Mouse (Mus musculus) embryo, embryonic 11 days (tissue): ENCODE data around the gene Erc1.
A peak's percentile ranks its signal among the peaks of the same experiment; 100 is the strongest.

Experiments
- DNase-seq: peaks from one replicate; pipeline ENCODE4 v3.0.0-alpha.2; 2015

Gene Erc1

GRCm38 (mm10) chr6:119585652-119586375 lies 262.2 kb downstream of the Erc1 start:
- peak; percentile 67 for DNase-seq

- DNase-seq: no peak
Observed at GRCm38 (mm10) chr6:119584061-119584460, 263.9 kb downstream of the Erc1 start.

GRCm38 (mm10) chr6:119583165-119583564 lies 264.8 kb downstream of the Erc1 start:
- DNase-seq: no peak

GRCm38 (mm10) chr6:119576706-119577105 lies 271.3 kb downstream of the Erc1 start:
- DNase-seq: no peak

GRCm38 (mm10) chr6:119575331-119575730 lies 272.6 kb downstream of the Erc1 start:
- DNase-seq: no peak

- DNase-seq: no peak
Observed at GRCm38 (mm10) chr6:119572296-119572695, 275.7 kb downstream of the Erc1 start.

GRCm38 (mm10) chr6:119570797-119571196 lies 277.2 kb downstream of the Erc1 start:
- DNase-seq: no peak

- no peak for DNase-seq
Observed at GRCm38 (mm10) chr6:119568339-119568738, 279.6 kb downstream of the Erc1 start.

GRCm38 (mm10) chr6:119565451-119566379 lies 282.3 kb downstream of the Erc1 start:
- DNase-seq: no peak

GRCm38 (mm10) chr6:119562558-119562957 lies 285.4 kb downstream of the Erc1 start:
- no peak for DNase-seq

GRCm38 (mm10) chr6:119558855-119559254 lies 289.1 kb downstream of the Erc1 start:
- DNase-seq: no peak

GRCm38 (mm10) chr6:119554439-119554838 lies 293.5 kb downstream of the Erc1 start:
- no peak for DNase-seq

GRCm38 (mm10) chr6:119544518-119544864 lies 303.5 kb downstream of the Erc1 start:
- no peak for DNase-seq

GRCm38 (mm10) chr6:119543803-119544517 lies 304.0 kb downstream of the Erc1 start, which contains the start of gene Wnt5b:
Gene Wnt5b, minus strand, starts transcription at chr6:119544347.
- peak; percentile 70 for DNase-seq

- peak; percentile 71 for DNase-seq
Observed at GRCm38 (mm10) chr6:119543456-119543802, 304.5 kb downstream of the Erc1 start.

- no peak for DNase-seq
Observed at GRCm38 (mm10) chr6:119535867-119536266, 312.1 kb downstream of the Erc1 start.

GRCm38 (mm10) chr6:119533170-119533709 lies 314.7 kb downstream of the Erc1 start:
- no peak for DNase-seq

- no peak for DNase-seq
Observed at GRCm38 (mm10) chr6:119529659-119530058, 318.3 kb downstream of the Erc1 start.

- no peak for DNase-seq
Observed at GRCm38 (mm10) chr6:119526498-119526897, 321.5 kb downstream of the Erc1 start.

- no peak for DNase-seq
Observed at GRCm38 (mm10) chr6:119521931-119522391, 326.0 kb downstream of the Erc1 start.

- DNase-seq: no peak
Observed at GRCm38 (mm10) chr6:119521482-119521900, 326.5 kb downstream of the Erc1 start.
